Mouse (Mus musculus) thymus, postnatal 0 days (tissue): ENCODE results near the gene Alg5. TPM values are rescaled to one million over a fixed set of nuclear protein-coding genes. Genes with fewer than 3 reads are reported as not detected.
"Not testable (repeated sequence)": the region's sequence is repeated elsewhere in the genome, so short reads cannot be mapped to it uniquely, and the experiment has no call there.

Source experiments
- DNase-seq: peaks from one replicate; pipeline ENCODE4 v3.0.0-alpha.2; 2015; ENCODE audit warnings: low spot score
- polyA plus RNA-seq: library from polyadenylated mRNA; unstranded; fragments of >200 nt; fragmentation: Nextera tagmentation; extraction: Ambion mirVana; gene quantifications from 2 replicates; pipeline ENCODE4 v1.2.1, GENCODE M21; 2015

Alg5 gene
- polyA plus RNA-seq: 78.3 and 82.8 TPM in 2 replicates

GRCm38 (mm10) chr3:54735247-54736046, at the start of gene Alg5, which contains the start of gene Exosc8:
Gene Alg5, plus strand, starts transcription at chr3:54735539.
Gene Exosc8, minus strand, starts transcription at chr3:54735393.
- peak; percentile 85 for DNase-seq

DNA sequence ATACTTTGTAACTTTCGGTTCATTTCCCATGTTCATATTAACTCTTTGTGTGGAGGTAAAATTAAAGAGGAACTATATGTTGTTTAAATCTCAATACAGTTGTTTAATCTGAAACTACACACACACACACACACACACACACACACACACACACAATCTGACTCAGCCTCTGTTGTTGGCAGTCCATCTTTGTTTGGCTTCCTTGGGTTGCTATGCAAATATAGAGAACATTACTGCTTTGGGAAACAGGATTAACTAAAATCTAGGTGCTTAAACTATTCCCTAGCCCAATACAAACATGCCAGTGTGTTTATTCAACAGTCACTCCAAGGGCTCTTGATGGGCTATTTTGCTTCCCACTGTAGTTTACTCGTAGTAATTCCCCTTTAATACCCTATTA, 48.1 kb upstream of the Alg5 start:
- DNase-seq: no peak

DNA sequence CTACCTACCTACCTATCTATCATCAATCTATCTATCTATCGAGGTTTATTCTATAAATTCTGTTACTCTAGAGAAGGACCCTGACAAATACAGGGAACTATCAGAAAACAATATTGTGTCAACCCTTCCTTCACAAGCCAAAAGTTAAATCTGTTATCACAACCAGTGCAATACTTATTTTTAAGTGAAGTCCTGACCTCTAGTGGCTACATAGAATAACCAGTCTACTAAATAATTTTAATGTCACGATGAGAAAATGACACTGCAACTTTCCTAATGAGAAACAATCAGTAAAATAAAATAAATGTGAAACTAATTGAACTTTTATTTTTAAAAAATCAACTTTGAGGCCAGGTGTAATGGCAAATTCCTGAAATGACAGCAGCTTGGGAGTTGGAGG, 46.2 kb upstream of the Alg5 start:
- peak; percentile 30 for DNase-seq

DNA sequence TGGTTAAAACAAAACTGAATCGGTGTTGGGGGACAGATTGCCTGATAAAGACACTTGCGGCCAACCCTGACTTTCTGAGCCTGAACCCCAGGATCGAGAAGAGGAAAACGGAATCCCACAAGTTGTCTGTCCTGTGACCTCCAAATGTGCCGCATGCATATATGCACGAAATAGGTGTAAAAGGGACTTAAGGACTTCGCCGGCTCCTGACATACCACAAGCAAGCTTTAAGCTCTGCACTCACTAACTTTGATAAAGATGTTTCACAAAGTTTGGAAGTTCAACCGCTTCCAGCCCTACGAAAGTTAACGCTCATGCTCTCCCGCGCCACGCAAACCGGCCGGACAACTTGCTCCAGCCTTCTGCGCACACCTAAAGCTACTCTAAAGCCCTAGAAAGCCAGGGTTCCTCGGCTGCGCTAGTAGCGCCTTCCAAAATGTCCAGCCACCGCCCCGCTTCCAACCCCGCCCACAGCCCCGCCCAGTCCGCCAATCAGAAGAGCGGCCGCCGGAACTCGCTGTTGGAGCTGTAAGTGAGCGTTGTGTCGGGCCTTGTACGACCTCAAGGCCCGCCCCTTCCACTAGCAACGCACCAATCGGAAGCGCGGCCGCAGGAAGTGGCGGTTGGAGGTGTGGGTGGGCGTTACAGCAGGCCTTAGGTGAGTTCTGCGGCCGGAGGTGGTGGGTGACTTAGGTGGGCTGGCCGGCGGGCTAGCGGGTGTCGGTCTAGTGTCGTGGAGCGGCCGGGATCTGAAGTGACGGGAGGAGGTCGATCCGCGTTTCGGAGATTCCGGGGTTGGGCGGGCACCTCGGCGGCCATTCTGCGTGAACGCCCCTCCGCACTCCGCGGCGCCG, 42.9 kb upstream of the Alg5 start, which contains the start of gene Supt20:
Gene Supt20 (plus strand): TSS at position 606 of the 854 bp plus-strand sequence.
- peak; percentile 96 for DNase-seq

DNA sequence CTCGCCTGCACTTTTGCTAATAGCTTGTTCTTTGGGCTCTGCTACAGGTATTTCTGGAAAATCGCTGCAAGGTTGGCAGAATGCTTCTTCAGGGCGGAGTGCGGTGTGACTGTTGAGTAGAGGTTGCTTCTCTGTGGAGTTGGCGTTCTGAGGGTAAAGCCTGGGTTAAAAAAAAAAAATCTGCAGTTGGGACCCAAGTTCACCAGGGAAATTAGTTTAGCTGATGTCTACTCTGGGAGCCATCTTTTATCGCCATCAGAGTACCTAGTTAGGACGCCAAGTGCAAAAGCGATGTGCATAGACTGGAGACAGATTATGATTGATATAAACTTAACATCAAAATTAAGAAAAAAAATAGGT, 42.3 kb upstream of the Alg5 start:
- DNase-seq: no peak

GRCm38 (mm10) chr3:54699759-54700301, 35.5 kb upstream of the Alg5 start:
- DNase-seq: no peak

DNA sequence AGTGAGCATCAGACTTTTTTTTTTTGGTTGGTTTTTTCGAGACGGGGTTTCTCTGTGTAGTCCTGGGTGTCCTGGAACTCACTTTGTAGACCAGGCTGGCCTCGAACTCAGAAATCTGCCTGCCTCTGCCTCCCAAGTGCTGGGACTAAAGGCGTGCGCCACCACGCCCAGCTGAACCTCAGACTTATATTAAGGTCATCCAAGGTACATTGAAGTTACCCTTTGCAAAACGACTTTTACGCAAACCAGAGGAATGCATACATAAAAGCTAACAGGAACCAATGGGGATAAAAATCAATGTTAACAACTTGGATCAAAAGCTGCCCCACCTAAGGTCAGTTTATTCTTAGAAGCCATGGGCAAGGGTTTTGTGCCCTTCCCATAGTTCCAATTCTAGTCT, 31.2 kb upstream of the Alg5 start:
- not testable (repeated sequence) for DNase-seq

GRCm38 (mm10) chr3:54708972-54709371, 26.4 kb upstream of the Alg5 start:
- no peak for DNase-seq

DNA sequence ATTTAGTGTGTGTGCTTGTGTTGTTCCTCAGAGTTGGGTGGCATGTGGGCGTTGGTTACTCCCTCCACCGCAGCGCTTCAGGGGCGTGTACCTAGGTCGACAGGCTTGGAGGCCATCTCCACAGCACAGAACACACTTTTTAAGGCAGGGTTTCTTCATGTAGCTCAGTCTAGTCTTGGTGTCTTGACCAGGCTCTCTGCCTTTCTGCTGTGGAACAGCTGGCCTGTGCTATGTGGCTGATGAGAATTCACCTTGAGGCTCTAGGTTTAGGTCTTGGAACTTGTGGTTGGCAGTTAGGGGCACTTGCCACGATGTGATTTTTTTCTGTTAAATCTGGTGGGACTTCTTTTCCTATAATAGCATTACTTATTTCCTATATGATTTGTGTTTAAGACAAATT, 21.1 kb upstream of the Alg5 start, which contains the start of gene Gm21958:
Gene Gm21958 (minus strand): TSS at position 101 of the 400 bp plus-strand sequence.
- DNase-seq: no peak

- no peak for DNase-seq
Observed at GRCm38 (mm10) chr3:54715461-54715860, 19.9 kb upstream of the Alg5 start.

GRCm38 (mm10) chr3:54717348-54717747, 18.0 kb upstream of the Alg5 start:
- DNase-seq: no peak

DNA sequence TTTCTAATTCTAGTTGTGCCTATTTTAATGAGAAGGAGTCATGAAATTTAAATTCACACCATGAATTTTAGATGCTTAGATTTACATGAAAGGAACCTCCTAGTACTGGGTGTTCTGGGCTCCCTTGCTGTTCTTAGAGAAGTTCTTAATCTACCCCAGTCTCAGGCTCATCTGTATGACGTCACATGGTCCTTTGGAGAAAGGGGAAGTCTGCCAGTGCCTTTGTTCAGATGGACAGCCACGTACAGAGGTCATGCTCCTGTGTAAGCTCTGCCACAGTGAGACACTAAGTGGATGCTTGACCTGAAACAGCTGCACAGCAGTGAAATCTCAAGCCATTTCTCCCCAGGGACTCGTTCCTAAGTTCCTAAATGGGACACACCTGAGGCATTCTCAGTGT, 16.4 kb upstream of the Alg5 start:
- DNase-seq: no peak

DNA sequence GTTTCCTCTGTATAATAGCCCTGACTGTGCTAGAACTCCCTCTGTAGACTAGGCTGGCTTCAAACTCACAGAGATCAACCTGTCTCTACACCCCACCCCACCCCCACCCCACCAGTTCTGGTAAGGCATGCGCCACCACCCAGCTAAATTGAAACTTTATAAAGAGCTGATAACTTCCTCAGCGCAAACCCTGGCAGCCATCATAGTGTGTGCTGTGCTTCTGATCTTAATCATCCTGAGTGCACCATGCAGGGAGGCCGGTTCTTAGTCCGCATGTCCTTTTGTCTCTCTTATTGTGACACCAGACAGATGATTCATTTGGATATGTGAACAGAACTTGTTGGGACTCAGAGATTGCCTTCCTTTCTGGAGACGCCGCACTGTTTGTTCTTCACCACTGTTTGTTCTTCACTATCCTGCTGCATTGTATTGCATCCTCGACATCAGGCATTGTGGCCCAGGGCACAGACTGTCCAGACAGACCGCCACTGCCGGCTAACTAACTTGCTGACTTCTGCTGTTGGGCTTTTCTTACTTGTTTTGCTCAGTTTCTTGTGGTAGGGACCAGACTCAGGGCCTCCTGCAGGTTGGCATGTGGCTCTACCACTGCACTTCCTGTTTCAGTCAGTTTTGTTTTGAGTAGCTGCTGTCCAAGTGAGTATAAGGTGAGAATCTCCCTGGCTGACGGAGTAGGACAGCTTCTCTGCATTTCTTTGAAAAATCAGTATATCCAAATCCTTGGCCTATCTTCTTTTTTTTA, 11.4 kb upstream of the Alg5 start:
- DNase-seq: peak; percentile 59

- no peak for DNase-seq
Observed at GRCm38 (mm10) chr3:54725344-54725743, 10.0 kb upstream of the Alg5 start.

DNA sequence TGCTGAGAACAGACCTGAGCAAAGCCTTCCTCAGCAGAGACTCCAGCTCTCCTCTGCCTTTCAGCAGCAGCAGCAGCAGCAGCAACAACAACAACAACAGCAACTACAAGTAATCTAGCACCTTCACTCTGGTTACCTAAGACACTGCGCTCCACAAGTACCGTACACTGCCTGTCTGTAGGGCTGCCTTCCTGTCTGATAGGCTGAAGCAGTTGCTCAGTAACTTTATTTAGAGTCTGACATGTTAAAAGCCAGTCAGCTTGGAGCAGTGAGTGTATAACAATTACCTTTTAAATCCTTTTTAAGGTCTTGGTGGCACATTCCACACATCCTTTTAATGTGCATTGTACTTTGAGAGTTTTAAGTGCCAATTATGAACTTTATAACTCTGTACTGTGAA, 7.8 kb upstream of the Alg5 start:
- no peak for DNase-seq

- no peak for DNase-seq
Observed at GRCm38 (mm10) chr3:54728100-54728499, 7.2 kb upstream of the Alg5 start.

- no peak for DNase-seq
Observed at GRCm38 (mm10) chr3:54731626-54732150, 3.7 kb upstream of the Alg5 start.

DNA sequence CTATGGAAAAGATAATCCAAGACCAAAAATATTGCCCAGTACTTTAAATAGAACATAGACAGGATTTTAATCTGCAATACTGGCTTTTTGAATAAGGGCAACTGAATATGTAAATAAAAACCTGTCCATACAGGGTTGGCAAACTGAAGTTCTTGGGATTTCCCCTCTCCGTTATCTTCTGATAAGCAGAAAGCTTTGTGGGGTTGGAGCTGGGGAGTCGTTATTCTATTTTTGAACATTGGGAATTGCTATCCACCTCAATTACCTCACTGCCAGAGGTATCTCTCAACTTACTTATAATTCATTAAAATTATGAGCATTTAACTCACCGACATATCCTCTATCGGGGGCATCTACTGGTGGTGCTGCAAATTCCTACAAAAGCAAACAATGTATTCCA, 3.0 kb upstream of the Alg5 start:
- DNase-seq: no peak

DNA sequence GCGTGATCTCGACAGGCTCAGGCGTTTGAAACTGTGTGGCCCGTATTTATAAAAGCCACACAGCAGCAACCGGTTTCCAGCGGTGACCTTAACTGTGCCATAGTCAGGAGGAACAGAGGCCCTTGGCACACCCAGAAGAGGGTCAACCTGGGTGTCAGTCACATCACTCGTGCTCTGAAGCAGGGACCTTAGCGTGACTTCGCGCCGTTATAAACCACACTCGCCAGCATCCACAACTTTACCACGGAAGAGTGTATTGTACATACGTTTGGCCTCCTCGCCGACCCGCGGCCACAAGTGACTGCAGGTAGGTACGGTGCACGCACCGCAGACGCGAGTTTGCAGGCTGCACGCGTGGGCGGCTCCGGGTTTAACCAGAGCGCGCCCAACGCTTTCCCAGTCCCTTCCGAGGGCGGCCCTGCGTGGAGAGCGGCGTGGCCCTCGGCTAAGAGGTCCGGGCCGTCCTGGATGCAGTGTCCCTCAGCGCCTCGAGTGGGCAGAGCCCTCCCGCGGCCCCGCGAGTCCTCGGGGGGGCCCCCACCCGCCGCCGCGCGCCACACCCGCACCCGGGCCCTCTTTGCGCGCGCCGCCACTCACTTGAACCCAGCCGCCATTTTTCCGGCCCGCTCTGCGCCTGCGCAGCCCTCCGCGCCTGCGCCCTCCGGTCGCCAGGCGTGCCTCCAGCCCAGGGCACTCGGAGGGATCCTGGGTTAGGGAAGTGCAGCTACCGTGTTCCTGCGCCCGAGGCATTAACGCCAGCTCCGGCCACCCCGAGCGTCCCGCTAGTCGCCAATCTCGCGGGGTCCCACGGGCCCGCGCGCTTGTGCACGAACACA, 710 bp upstream of the Alg5 start:
- peak; percentile 91 for DNase-seq
